In the genomic region with DNA sequence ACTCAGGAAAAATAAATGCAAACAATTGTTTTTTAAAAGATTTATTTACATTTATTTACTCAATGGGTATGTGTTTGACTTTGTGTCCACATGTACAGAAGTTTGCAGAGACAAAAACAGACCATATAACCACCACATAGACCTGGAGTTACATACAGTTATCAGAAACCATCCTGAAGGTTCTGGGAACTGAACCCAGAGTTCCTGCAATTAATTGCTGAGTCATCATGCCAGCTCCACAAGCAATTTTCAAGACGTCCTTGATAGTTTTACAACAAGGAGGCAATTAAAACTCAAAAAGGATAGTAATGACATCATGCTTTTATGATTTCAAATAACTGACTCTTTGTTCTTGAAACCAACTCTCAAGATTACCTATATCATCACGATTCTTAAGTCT, we compare ENCODE assay signal across 26 mouse cellular contexts.
"Had no signal": no experiment of that assay in that cellular context is flagged by ENCODE, and none has a peak within 500 bp of the region (broad histone marks: within the 10 kb centered on the region; RNA-seq: fewer than 3 reads in every experiment).

No protein-coding gene starts in this region.

- DNase-seq: gastrocnemius, postnatal 14 days; gastrocnemius, postnatal 36 days; heart, adult 11 months; heart, adult 2 months; heart, postnatal 14 days; heart, postnatal 36 days; kidney, adult 11 months; kidney, adult 2 months; kidney, adult 9 months; kidney, postnatal 14 days; kidney, postnatal 36 days; layer of hippocampus, adult 9-11 months; layer of hippocampus, postnatal 36 days; left cerebral cortex, postnatal 4 days had no signal

- H3K4me1 ChIP-seq: heart, embryonic 13.5 days; heart, embryonic 15.5 days; hindbrain, embryonic 13.5 days; hindbrain, embryonic 15.5 days; kidney, embryonic 15.5 days; limb, embryonic 13.5 days; limb, embryonic 15.5 days had no signal

- H3K9ac ChIP-seq: heart, embryonic 13.5 days; heart, embryonic 15.5 days; hindbrain, embryonic 13.5 days; hindbrain, embryonic 15.5 days; kidney, embryonic 15.5 days; limb, embryonic 13.5 days; limb, embryonic 15.5 days; liver, embryonic 14.5 days had no signal

- H3K4me3 ChIP-seq: heart, adult 2 months; heart, embryonic 13.5 days; heart, embryonic 15.5 days; hindbrain, embryonic 13.5 days; hindbrain, embryonic 15.5 days; kidney, embryonic 15.5 days; limb, embryonic 13.5 days; limb, embryonic 15.5 days had no signal

- H3K27ac ChIP-seq: heart, adult 2 months; heart, embryonic 13.5 days; heart, embryonic 15.5 days; hindbrain, embryonic 13.5 days; hindbrain, embryonic 15.5 days; hindbrain, postnatal 0 days; kidney, embryonic 15.5 days; kidney, postnatal 0 days; limb, embryonic 13.5 days; limb, embryonic 15.5 days; liver, embryonic 14.5 days had no signal

- H3K27me3 ChIP-seq: heart, embryonic 13.5 days; heart, embryonic 15.5 days; hindbrain, embryonic 13.5 days; hindbrain, embryonic 15.5 days; kidney, embryonic 15.5 days; limb, embryonic 13.5 days; limb, embryonic 15.5 days had no signal

- H3K36me3 ChIP-seq: hindbrain, embryonic 13.5 days; hindbrain, embryonic 15.5 days had no signal

- H3K9me3 ChIP-seq: heart, embryonic 13.5 days; heart, embryonic 15.5 days; hindbrain, embryonic 13.5 days; hindbrain, embryonic 15.5 days; kidney, embryonic 15.5 days; limb, embryonic 13.5 days; limb, embryonic 15.5 days had no signal

- H3K4me2 ChIP-seq: heart, embryonic 11.5 days; heart, embryonic 13.5 days; heart, embryonic 15.5 days; hindbrain, embryonic 13.5 days; hindbrain, embryonic 15.5 days; kidney, embryonic 15.5 days; limb, embryonic 13.5 days; limb, embryonic 15.5 days; liver, embryonic 11.5 days had no signal
